Mouse (Mus musculus) forebrain, embryonic 14.5 days (tissue): ENCODE measurements at regions not wholly inside any gene's neighbourhood (a gene's known extent, or its start where the extent isn't known, plus 50 kb on each side); places are given as distances from the start of the nearest gene placed in this dataset.

Source experiments
- ATAC-seq: fragments of 200-750 bp; cut with Nextera tagmentation; 2 replicates; pipeline ENCODE4 v1.8.0; 2017; ENCODE audit warnings: mild to moderate bottlenecking, moderate library complexity
- DNase-seq: peaks from one replicate; pipeline ENCODE4 v3.0.0-alpha.2; 2015; ENCODE audit warnings: low spot score
- H3K27ac ChIP-seq: fragments of 300-500 bp; sonication (generic); 2 replicates; pipeline ENCODE4 v1.5.1; 2014; ENCODE audit warnings: low read depth, mild to moderate bottlenecking, control low read depth, low read length, moderate library complexity
- H3K27me3 ChIP-seq: fragments of 300-500 bp; sonication (generic); replicated peaks from 2 replicates; pipeline ENCODE4 v1.6.1; 2014; ENCODE audit warnings: low read length, control low read depth, mixed read lengths; ENCODE audit not compliant: control insufficient read depth, insufficient read depth
- H3K36me3 ChIP-seq: fragments of 300-500 bp; sonication (generic); 2 replicates; pipeline ENCODE4 v1.6.1; 2014; ENCODE audit warnings: low read length, control low read depth; ENCODE audit not compliant: control insufficient read depth, insufficient read depth
- H3K4me1 ChIP-seq: fragments of 300-500 bp; sonication (generic); 2 replicates; pipeline ENCODE4 v1.6.1; 2014; ENCODE audit warnings: antibody characterized with exemption, low read length, control low read depth; ENCODE audit not compliant: control insufficient read depth, insufficient read depth
- H3K4me2 ChIP-seq: fragments of 300-500 bp; sonication (generic); 2 replicates; pipeline ENCODE4 v1.6.1; 2014; ENCODE audit warnings: mild to moderate bottlenecking, control low read depth, low read length
- H3K4me3 ChIP-seq: fragments of 300-500 bp; sonication (generic); 2 replicates; pipeline ENCODE4 v1.5.1; 2014; ENCODE audit warnings: low read depth, low read length, control low read depth
- H3K9ac ChIP-seq: fragments of 300-500 bp; sonication (generic); 2 replicates; pipeline ENCODE4 v1.6.1; 2014; ENCODE audit warnings: mild to moderate bottlenecking, low read length, control low read depth, moderate library complexity
- H3K9me3 ChIP-seq: fragments of 300-500 bp; sonication (generic); replicated peaks from 2 replicates; pipeline ENCODE4 v1.6.1; 2016; ENCODE audit warnings: low read length, control low read depth, mixed read lengths; ENCODE audit not compliant: control insufficient read depth
- WGBS: fragments of 180-500 bp; shearing (Covaris S2); extraction: QIAGEN DNeasy Blood & Tissue Kit; methylation state at CpG from one replicate; pipeline ENCODE4 v1.1.7; 2014; 5-methylcytosine and 5-hydroxymethylcytosine counted together

DNA sequence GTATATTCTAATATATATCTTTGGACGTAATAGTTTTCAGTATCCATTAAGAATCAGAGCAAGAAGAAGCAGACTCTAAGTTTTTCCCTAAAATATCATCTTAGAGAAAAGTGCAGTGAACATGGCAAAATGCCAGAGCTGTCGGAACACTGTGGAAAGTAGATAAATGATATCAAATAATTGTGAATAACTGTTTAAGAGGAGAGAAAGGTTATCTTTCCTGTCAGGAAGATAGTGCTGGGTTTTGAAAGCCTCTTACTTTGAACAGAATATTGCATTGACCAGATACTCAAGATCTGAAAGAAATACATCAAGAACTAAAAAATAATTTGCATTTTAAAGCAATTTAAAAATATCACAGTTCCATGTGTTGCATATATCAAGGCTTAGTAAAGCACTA is 1549.2 kb downstream of the Pcdh18 start:
- H3K4me2 ChIP-seq = no peak overlapping the region
- H3K36me3 ChIP-seq = no peaks in the 10 kb centered on the region
- no peak overlapping the region for H3K27ac ChIP-seq
- no peaks in the 10 kb centered on the region for H3K4me1 ChIP-seq
- WGBS = 87% methylated on average over 2 of the region's 2 CpGs
- DNase-seq (no peak), ATAC-seq (no peak)
- H3K27me3 ChIP-seq = no peaks in the 10 kb centered on the region
- H3K9me3 ChIP-seq = no peaks in the 10 kb centered on the region
- H3K9ac ChIP-seq = no peak overlapping the region
- no peak overlapping the region for H3K4me3 ChIP-seq

DNA sequence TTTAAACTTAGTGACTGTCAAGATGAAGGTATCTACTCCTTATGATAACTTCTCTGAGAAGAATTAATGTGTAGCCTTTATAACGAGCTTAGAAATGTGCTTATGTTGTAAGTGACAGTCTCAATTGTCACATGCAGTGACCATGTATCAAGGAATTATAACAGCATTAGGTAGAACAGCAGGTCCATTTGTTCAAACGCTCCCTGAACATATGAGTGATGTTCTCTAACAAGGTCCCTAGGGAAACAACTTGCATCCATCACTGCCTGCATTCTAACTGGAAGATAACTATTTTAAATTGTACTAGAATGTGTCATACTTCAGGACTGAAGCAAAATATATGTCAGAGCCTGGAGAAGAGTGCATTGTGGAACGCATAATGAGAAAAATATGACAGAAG is 1562.8 kb downstream of the Pcdh18 start:
- no peak overlapping the region for H3K4me3 ChIP-seq
- WGBS = 67% methylated on average over 3 of the region's 3 CpGs
- no peak overlapping the region for H3K27ac ChIP-seq
- H3K36me3 ChIP-seq = no peaks in the 10 kb centered on the region
- H3K4me1 ChIP-seq = no peaks in the 10 kb centered on the region
- ATAC-seq (no peak), DNase-seq (peak; percentile 19)
- H3K9ac ChIP-seq = no peak overlapping the region
- no peaks in the 10 kb centered on the region for H3K27me3 ChIP-seq
- H3K4me2 ChIP-seq = no peak overlapping the region
- H3K9me3 ChIP-seq = no peaks in the 10 kb centered on the region

DNA sequence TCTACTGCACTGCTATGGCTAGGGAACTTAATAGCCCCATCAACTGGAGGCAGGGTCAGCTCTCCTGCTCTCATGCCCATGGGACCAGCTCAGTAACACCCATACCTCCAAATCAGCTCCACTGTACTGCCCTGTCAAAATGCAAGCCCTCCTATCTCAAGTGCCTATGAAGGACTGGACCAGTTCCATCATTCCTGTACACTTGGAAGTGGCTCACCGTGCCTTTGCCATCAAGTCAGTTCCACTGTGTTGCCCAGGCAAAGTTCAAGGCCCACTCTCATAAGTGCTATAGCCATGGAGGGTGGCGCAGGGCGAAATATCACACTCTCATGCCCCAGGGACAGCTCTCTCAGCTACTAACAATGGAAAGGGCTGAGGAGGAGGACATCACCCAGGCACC is 1612.2 kb downstream of the Pcdh18 start:
- Histone ChIP-seq H3K9ac (no peak overlapping the region), H3K27ac (no peak overlapping the region), H3K27me3 (no peaks in the 10 kb centered on the region), H3K9me3 (no peaks in the 10 kb centered on the region), H3K36me3 (no peaks in the 10 kb centered on the region), H3K4me2 (no peak overlapping the region), H3K4me3 (no peak overlapping the region), H3K4me1 (no peaks in the 10 kb centered on the region)
- no peak for ATAC-seq
- DNase-seq = no peak
- 81% methylated on average over 3 of the region's 3 CpGs for WGBS

DNA sequence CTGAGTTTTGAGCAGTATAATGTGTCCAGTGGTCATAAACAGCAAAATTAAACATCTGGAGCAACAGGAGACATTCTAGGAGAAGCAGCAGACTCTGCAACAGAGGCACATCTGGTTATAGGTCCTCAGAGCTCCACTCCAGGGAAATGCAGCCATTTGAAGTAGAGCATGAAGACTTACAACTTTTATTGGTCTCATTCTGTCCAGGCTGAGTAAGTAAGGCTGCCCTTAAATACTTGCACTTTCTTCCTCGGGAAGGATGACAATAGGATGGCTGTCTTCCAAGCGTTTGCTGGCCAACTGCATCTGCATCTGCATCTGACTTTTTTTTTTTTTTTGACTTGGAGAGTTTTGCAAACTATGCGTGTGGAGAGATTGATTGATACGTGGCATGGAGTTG is 1622.2 kb downstream of the Pcdh18 start:
- H3K4me3 ChIP-seq = no peak overlapping the region
- no peak overlapping the region for H3K4me2 ChIP-seq
- H3K9me3 ChIP-seq = no peaks in the 10 kb centered on the region
- H3K4me1 ChIP-seq = no peaks in the 10 kb centered on the region
- no peak overlapping the region for H3K27ac ChIP-seq
- DNase-seq = no peak
- H3K9ac ChIP-seq = no peak overlapping the region
- 78% methylated on average over 4 of the region's 4 CpGs for WGBS
- no peaks in the 10 kb centered on the region for H3K27me3 ChIP-seq
- no peak for ATAC-seq
- no peaks in the 10 kb centered on the region for H3K36me3 ChIP-seq

DNA sequence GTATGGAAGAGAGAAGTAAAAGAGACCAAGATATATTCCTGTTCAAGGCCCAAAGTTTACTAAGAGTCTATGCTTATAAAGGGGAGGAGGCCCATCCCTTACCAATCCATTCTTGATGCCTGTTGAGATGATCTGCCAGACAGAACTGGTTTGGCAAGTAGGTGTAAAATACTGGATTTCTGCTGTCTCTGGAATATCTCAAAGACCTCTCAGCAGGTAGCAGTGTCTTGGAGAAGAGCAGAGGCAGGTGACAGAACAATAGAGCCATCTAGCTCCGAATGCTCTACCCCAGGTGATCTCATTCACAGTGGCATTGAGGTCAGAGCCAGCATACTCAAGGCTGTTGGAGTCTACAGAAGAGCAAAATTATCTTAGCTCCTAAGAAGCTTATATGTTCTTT is 1632.9 kb downstream of the Pcdh18 start:
- no peaks in the 10 kb centered on the region for H3K9me3 ChIP-seq
- ATAC-seq = no peak
- no peak overlapping the region for H3K27ac ChIP-seq
- no peaks in the 10 kb centered on the region for H3K27me3 ChIP-seq
- no peak overlapping the region for H3K9ac ChIP-seq
- H3K4me3 ChIP-seq = no peak overlapping the region
- no peak for DNase-seq
- no peaks in the 10 kb centered on the region for H3K36me3 ChIP-seq
- H3K4me2 ChIP-seq = no peak overlapping the region
- WGBS = 57% methylated on average over 1 of the region's 1 CpGs
- H3K4me1 ChIP-seq = no peaks in the 10 kb centered on the region

DNA sequence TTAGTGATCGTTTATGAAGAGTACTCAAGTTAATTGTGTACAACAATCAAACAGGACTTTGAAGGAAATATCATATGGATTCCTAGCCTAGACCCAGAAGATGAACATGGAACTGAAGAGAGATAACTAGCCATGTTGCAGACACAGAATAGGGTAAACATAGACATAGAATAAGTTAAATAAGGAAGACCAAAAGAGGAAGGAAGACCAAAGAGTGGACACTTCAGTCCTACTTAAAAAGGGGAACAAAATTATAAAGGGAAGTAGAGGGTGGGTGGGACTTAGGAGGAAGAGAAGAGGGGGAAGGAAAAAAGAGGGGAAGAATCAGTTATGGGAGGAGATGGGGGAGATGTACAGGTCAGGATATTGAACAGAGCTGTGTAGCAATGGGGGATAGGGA is 1652.8 kb upstream of the Pabpc4l start:
- DNase-seq (no peak), ATAC-seq (no peak)
- Histone ChIP-seq H3K9me3 (no peaks in the 10 kb centered on the region), H3K4me3 (no peak overlapping the region), H3K27me3 (no peaks in the 10 kb centered on the region), H3K4me2 (no peak overlapping the region), H3K27ac (no peak overlapping the region), H3K36me3 (no peaks in the 10 kb centered on the region), H3K9ac (no peak overlapping the region), H3K4me1 (no peaks in the 10 kb centered on the region)
- WGBS = 83% methylated on average over 1 of the region's 1 CpGs

DNA sequence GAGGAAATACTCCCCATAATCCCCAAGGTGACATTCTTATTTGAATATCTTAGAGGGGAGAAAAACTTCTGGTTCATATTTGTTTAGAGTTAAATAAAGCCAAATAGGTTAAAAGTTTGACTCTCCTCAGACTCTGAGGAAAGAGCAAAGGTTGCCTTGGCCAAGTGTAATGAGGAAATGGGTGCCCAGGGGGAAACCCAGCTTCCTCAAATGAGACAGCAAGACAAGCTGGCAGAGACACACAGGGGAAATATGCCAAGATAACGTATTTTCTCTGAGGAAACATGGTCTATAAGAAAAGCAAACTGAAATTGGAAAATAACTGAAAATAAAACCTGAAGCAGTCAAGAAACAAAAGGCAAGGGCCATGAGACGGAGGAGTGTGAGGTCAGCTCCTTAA is 1632.6 kb upstream of the Pabpc4l start:
- no peaks in the 10 kb centered on the region for H3K27me3 ChIP-seq
- no peaks in the 10 kb centered on the region for H3K9me3 ChIP-seq
- 64% methylated on average over 2 of the region's 2 CpGs for WGBS
- H3K36me3 ChIP-seq = no peaks in the 10 kb centered on the region
- H3K9ac ChIP-seq = no peak overlapping the region
- no peak for DNase-seq
- no peaks in the 10 kb centered on the region for H3K4me1 ChIP-seq
- ATAC-seq = no peak
- no peak overlapping the region for H3K4me3 ChIP-seq
- H3K27ac ChIP-seq = no peak overlapping the region
- no peak overlapping the region for H3K4me2 ChIP-seq

DNA sequence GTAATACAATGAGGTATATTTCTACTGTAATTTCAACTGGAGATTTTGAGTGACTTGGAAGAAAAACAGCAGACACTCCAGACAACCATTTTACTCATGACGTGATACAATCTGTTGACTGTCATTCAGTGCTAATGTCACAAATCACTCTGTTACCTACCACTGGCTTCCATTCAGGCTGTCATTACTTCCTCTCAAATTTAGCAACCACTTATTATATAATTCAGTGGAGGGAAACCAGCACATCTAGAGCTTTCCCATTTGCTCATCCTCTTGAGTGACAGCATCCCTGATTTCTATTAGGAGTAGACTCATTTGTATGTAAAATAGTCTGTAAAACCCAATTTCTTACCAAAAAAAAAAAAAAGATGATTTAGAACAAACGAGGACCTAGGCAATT is 1627.3 kb upstream of the Pabpc4l start:
- Histone ChIP-seq H3K36me3 (no peaks in the 10 kb centered on the region), H3K27me3 (no peaks in the 10 kb centered on the region), H3K4me2 (no peak overlapping the region), H3K9ac (no peak overlapping the region), H3K4me1 (no peaks in the 10 kb centered on the region), H3K4me3 (no peak overlapping the region), H3K27ac (no peak overlapping the region), H3K9me3 (no peaks in the 10 kb centered on the region)
- ATAC-seq (no peak), DNase-seq (peak; percentile 39)
- 50% methylated on average over 2 of the region's 2 CpGs for WGBS

DNA sequence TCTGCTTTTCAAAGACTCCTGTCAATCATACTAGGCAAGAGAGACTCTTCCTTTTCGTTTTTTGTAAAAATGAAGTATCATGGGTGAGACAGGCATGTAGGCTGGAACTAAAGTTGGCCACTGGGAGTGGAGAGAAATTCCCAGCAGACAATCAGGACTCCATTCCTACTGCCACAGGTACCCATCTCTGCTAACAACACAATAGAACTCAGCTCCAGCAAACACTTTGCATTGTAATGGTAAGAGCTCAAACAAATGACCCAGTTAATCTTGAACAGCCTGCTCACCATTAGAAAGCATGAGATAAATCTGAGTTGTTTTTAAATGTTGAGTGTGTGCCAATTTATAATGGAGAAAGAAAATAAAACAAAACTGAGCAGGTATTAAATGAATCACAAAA is 1620.6 kb upstream of the Pabpc4l start:
- no peak for DNase-seq
- H3K9ac ChIP-seq = no peak overlapping the region
- no peaks in the 10 kb centered on the region for H3K4me1 ChIP-seq
- no peak for ATAC-seq
- H3K27me3 ChIP-seq = no peaks in the 10 kb centered on the region
- H3K36me3 ChIP-seq = no peaks in the 10 kb centered on the region
- no peak overlapping the region for H3K27ac ChIP-seq
- H3K4me2 ChIP-seq = no peak overlapping the region
- no peaks in the 10 kb centered on the region for H3K9me3 ChIP-seq
- no peak overlapping the region for H3K4me3 ChIP-seq
- WGBS = 66% methylated on average over 1 of the region's 1 CpGs
